Mouse (Mus musculus): Measurements from ENCODE around the gene Ppp1r7. TPM values are rescaled to one million over a fixed set of nuclear protein-coding genes. Genes with fewer than 3 reads are reported as not detected.

The Ppp1r7 gene
- 2.7 and 4.7 TPM in 2 replicates for polyA plus RNA-seq (2012; rRNA removed; ENCODE audit: low replicate concordance)

DNA sequence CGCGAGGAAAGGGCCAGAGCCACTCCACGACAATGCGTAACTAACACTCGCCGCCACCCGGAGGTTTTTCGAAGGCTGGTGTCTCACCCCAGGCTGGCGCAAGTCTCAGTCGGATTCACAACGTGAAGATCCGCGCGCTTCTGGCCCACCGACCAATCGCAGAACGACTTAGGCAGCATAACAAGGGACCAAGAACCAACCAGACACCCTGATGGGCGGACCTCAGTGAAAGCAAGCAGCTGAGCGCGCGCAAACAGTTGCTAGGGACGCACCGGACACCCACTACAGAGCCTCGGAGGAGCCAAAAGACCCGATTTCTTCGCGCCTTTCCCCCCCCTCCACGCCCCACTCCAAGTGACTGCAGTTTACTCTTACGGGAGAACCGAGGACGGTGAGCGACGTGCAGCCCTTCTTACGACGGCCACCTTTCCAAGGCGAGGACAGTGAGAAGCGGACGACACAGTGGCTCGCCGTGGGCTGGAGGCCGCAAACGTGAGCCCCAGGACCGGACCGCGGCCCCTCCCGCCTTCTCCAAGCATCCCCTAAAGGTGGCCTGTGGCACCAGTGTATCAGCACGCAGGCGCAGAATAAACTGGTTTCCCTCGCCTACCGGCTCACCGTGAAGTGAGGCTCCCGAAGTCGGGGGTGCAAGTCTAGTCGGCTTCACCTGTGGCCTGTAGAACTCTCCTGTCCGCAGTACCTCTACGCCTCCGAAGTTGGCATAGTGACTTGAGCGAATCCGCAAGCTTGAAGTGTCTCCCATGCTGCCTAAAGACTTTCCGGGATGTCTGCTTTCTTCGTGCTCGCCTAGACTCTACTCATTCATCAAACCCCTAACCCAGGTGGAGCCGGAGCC is at the start of gene Ppp1r7, which contains the start of gene Pask:
Gene Ppp1r7, plus strand, starts transcription at position 207 of the 856 bp plus-strand sequence.
Gene Pask, minus strand, starts transcription at position 835 of the 856 bp plus-strand sequence.

GRCm38 (mm10) chr1:93305581-93306337 is 36.9 kb upstream of the Ppp1r7 start, which contains the start of gene Mterf4:
TSS of gene Mterf4 (minus strand) at chr1:93305915.

GRCm38 (mm10) chr1:93373665-93374064 is 31.0 kb downstream of the Ppp1r7 start, which contains the start of gene Ano7:
TSS of gene Ano7 (plus strand) at chr1:93373930.

Other genes with a start within 250 kb of the Ppp1r7 start
- 2.7 and 3.2 TPM in 2 replicates for gene Kif1a, start 240.9 kb upstream of the Ppp1r7 start, polyA plus RNA-seq (2012; rRNA removed; ENCODE audit: low replicate concordance)
- 0.53 TPM in 1 of 2 replicates, not detected in the other for gene Agxt, start 207.6 kb upstream of the Ppp1r7 start, polyA plus RNA-seq (2012; rRNA removed; ENCODE audit: low replicate concordance)
- 0.19 and 0.82 TPM in 2 replicates for gene 2310007B03Rik, start 181.9 kb upstream of the Ppp1r7 start, polyA plus RNA-seq (2012; rRNA removed; ENCODE audit: low replicate concordance)
- gene Crocc2, start 174.1 kb upstream of the Ppp1r7 start, polyA plus RNA-seq (2012; rRNA removed; ENCODE audit: low replicate concordance): 0.37 and 0.38 TPM in 2 replicates
- 33.3 and 46.3 TPM in 2 replicates for gene Sned1, start 107.0 kb upstream of the Ppp1r7 start, polyA plus RNA-seq (2012; rRNA removed; ENCODE audit: low replicate concordance)
- gene Mterf4, start 36.9 kb upstream of the Ppp1r7 start, polyA plus RNA-seq (2012; rRNA removed; ENCODE audit: low replicate concordance): 5.8 and 12.0 TPM in 2 replicates
- 1.5 and 2.0 TPM in 2 replicates for gene Pask, start 628 bp downstream of the Ppp1r7 start, polyA plus RNA-seq (2012; rRNA removed; ENCODE audit: low replicate concordance)
- gene Ano7, start 31.1 kb downstream of the Ppp1r7 start, polyA plus RNA-seq (2012; rRNA removed; ENCODE audit: low replicate concordance): 0.53 and 0.99 TPM in 2 replicates
- gene Hdlbp, start 136.0 kb downstream of the Ppp1r7 start, polyA plus RNA-seq (2012; rRNA removed; ENCODE audit: low replicate concordance): 47.5 and 89.7 TPM in 2 replicates
- 4.6 and 7.1 TPM in 2 replicates for gene Farp2, start 169.2 kb downstream of the Ppp1r7 start, polyA plus RNA-seq (2012; rRNA removed; ENCODE audit: low replicate concordance)

All from mammary gland, adult 2 months (tissue).